Mouse (Mus musculus): ENCODE measurements around the gene Anks1b.

GRCm38 (mm10) chr10:90740956-90741355, 867.6 kb downstream of the Anks1b start:
- no peak for TF ChIP-seq POLR2A (IDR thresholded peaks at IDR 0.05; ENCODE audit: low read depth, low read length)
- no peak for TF ChIP-seq CTCF (conservative IDR thresholded peaks at IDR 0.05; ENCODE audit: insufficient read depth, insufficient read length, low read depth, low read length)

Measured in kidney, adult 2 months (tissue).